Mouse (Mus musculus) ES-E14 (cell line): Measurements from ENCODE around the gene Tnfrsf17.

Experiments used
- HCFC1 ChIP-seq: IDR thresholded peaks from 2 replicates; pipeline ENCODE4 v1.6.1; 2012; ENCODE audit warnings: low read length, inconsistent platforms, borderline replicate concordance; ENCODE audit not compliant: insufficient read depth
- ZC3H11A ChIP-seq: IDR thresholded peaks from 2 replicates; pipeline ENCODE4 v1.6.1; 2012; ENCODE audit warnings: low read depth, mild to moderate bottlenecking, inconsistent platforms, low read length, borderline replicate concordance

DNA sequence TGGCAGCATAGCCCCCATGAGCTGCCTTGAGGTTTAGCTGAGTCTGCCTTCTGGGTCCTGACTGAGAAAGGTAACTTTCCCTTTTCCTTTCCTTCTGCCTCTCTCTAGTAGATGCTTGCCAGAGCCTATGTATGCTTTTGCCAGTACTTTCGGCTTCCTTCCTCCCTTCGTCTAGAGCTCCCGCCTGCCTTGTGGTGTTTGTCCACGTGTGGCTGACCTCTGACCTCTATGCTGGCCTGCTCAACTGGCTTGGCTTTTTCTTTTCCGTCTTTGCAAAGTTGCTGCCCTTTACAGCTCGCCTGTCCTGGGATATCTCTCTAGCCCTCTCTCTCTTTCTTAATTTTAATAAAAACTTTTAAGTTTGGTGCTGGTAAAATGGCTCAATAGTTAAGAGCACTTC, 43.8 kb upstream of the Tnfrsf17 start:
- TF ChIP-seq ZC3H11A (no peak), HCFC1 (no peak)
